Mouse (Mus musculus): ENCODE data around the gene Nfatc4.

GRCm38 (mm10) chr14:55862970-55863369 lies 40.0 kb downstream of the Nfatc4 start:
- TF ChIP-seq POLR2A (IDR thresholded peaks at IDR 0.05; ENCODE audit: control insufficient read depth, low read depth, low read length) (no peak), CTCF (IDR thresholded peaks at IDR 0.05; ENCODE audit: control insufficient read depth, insufficient read depth, insufficient replicate concordance, low read depth, low read length) (no peak)
